Mouse (Mus musculus) c-Kit-negative CD71-positive TER-119-positive erythroid progenitor cells, embryonic 14.5 days (primary cell): ENCODE measurements around the gene Prep.
"Not testable (repeated sequence)": the region's sequence is repeated elsewhere in the genome, so short reads cannot be mapped to it uniquely, and the experiment has no call there.

Source experiments
- DNase-seq: peaks from one replicate; pipeline ENCODE4 v3.0.0-alpha.2; 2013; ENCODE audit warnings: low read depth, low spot score

The Prep gene

GRCm38 (mm10) chr10:45075491-45076051, 8.6 kb downstream of the Prep start:
- DNase-seq = no peak

- DNase-seq = no peak
These were observed 9.6 kb downstream of the Prep start for GRCm38 (mm10) chr10:45076585-45076984.

GRCm38 (mm10) chr10:45077353-45077752, 10.3 kb downstream of the Prep start:
- no peak for DNase-seq

- no peak for DNase-seq
These were observed 12.8 kb downstream of the Prep start for GRCm38 (mm10) chr10:45079756-45080155.

GRCm38 (mm10) chr10:45080490-45080889, 13.5 kb downstream of the Prep start:
- no peak for DNase-seq

GRCm38 (mm10) chr10:45082730-45083129, 15.7 kb downstream of the Prep start:
- no peak for DNase-seq

- DNase-seq = not testable (repeated sequence)
These were observed 17.0 kb downstream of the Prep start for GRCm38 (mm10) chr10:45084002-45084401.

GRCm38 (mm10) chr10:45084471-45084870, 17.5 kb downstream of the Prep start:
- DNase-seq = no peak

- DNase-seq = no peak
These were observed 18.3 kb downstream of the Prep start for GRCm38 (mm10) chr10:45085315-45085714.

- DNase-seq = no peak
These were observed 19.6 kb downstream of the Prep start for GRCm38 (mm10) chr10:45086637-45087036.

- DNase-seq = no peak
These were observed 24.6 kb downstream of the Prep start for GRCm38 (mm10) chr10:45091462-45092079.

- no peak for DNase-seq
These were observed 25.4 kb downstream of the Prep start for GRCm38 (mm10) chr10:45092080-45093056.

GRCm38 (mm10) chr10:45098751-45099150, 31.7 kb downstream of the Prep start:
- DNase-seq = peak; percentile 3

GRCm38 (mm10) chr10:45100473-45100872, 33.5 kb downstream of the Prep start:
- DNase-seq = no peak

GRCm38 (mm10) chr10:45103184-45103583, 36.2 kb downstream of the Prep start:
- no peak for DNase-seq

GRCm38 (mm10) chr10:45104098-45104497, 37.1 kb downstream of the Prep start:
- no peak for DNase-seq

- DNase-seq = no peak
These were observed 37.6 kb downstream of the Prep start for GRCm38 (mm10) chr10:45104535-45105079.

- no peak for DNase-seq
These were observed 39.5 kb downstream of the Prep start for GRCm38 (mm10) chr10:45106541-45106940.

GRCm38 (mm10) chr10:45107313-45107712, 40.3 kb downstream of the Prep start:
- no peak for DNase-seq

GRCm38 (mm10) chr10:45109041-45109440, 42.0 kb downstream of the Prep start:
- no peak for DNase-seq

GRCm38 (mm10) chr10:45109974-45110373, 43.0 kb downstream of the Prep start:
- DNase-seq = no peak

GRCm38 (mm10) chr10:45112927-45113326, 45.9 kb downstream of the Prep start:
- DNase-seq = no peak
